Mouse (Mus musculus) CH12.LX (cell line): ENCODE results near the gene Stag3. TPM values are rescaled to one million over a fixed set of nuclear protein-coding genes. Genes with fewer than 3 reads are reported as not detected.

Experiments
- DNase-seq: peaks from one replicate; pipeline ENCODE4 v3.0.0-alpha.2; 2013; ENCODE audit errors: extremely low read depth
- H3K27ac ChIP-seq: 2 replicates; pipeline ENCODE4 v1.5.1; 2012; ENCODE audit warnings: low read depth, mild to moderate bottlenecking, control low read depth, moderate library complexity; ENCODE audit not compliant: insufficient read depth
- H3K27me3 ChIP-seq: replicated peaks from 2 replicates; pipeline ENCODE3; 2012; ENCODE audit warnings: inconsistent platforms
- H3K36me3 ChIP-seq, 2 experiments: replicated peaks in 1 of 2; 2 replicates each; pipeline versions ENCODE3 to v1.6.1; 2012; ENCODE audit warnings: inconsistent platforms in 1 of 2, low read length in 1 of 2, mild to moderate bottlenecking in 1 of 2, mixed read lengths in 1 of 2, moderate library complexity in 1 of 2; ENCODE audit not compliant: control insufficient read depth in 1 of 2, insufficient read depth in 1 of 2
- H3K4me1 ChIP-seq, 2 experiments: 2 replicates each; pipeline ENCODE4 v1.6.1; 2012; ENCODE audit warnings: inconsistent platforms in 1 of 2, moderate library complexity in 1 of 2; ENCODE audit not compliant: insufficient read depth in 2 of 2, control insufficient read depth in 1 of 2
- H3K4me2 ChIP-seq: 2 replicates; pipeline ENCODE4 v1.6.1; 2012; ENCODE audit warnings: low read depth, mild to moderate bottlenecking, control low read depth; ENCODE audit not compliant: poor library complexity, insufficient read depth, severe bottlenecking
- H3K4me3 ChIP-seq, 3 experiments: fragments of 150-350 bp in 1 of 3; sonication (generic) in 1 of 3; replicated peaks in 1 of 3; 2 replicates each; pipeline versions ENCODE3 to v1.5.1; 2011 to 2012; ENCODE audit warnings: low read depth in 2 of 3, low read length in 2 of 3, mild to moderate bottlenecking in 2 of 3, moderate library complexity in 2 of 3, control low read depth in 1 of 3, improper control_type of control experiment in 1 of 3, inconsistent platforms in 1 of 3, mixed read lengths in 1 of 3; ENCODE audit not compliant: poor library complexity in 1 of 3
- H3K79me2 ChIP-seq: replicated peaks from 2 replicates; pipeline ENCODE4 v1.6.1; 2012; ENCODE audit warnings: mild to moderate bottlenecking, moderate library complexity; ENCODE audit not compliant: control insufficient read depth, poor library complexity, insufficient read depth, severe bottlenecking; ENCODE audit errors: extremely low read depth
- H3K9ac ChIP-seq: 2 replicates; pipeline ENCODE4 v1.6.1; 2012; ENCODE audit warnings: low read depth, mild to moderate bottlenecking, control low read depth, moderate library complexity; ENCODE audit not compliant: insufficient read depth
- H3K9me3 ChIP-seq: replicated peaks from 2 replicates; pipeline ENCODE3; 2012; ENCODE audit warnings: low read length, inconsistent platforms, mixed read lengths
- BHLHE40 ChIP-seq: IDR thresholded peaks from 2 replicates; pipeline ENCODE4 v1.6.1; 2011; ENCODE audit warnings: mild to moderate bottlenecking, low read depth, low read length, improper control_type of control experiment
- CHD1 ChIP-seq: IDR thresholded peaks from 2 replicates; pipeline ENCODE4 v1.6.1; 2012; ENCODE audit warnings: low read depth, low read length, improper control_type of control experiment, inconsistent platforms
- CHD2 ChIP-seq: IDR thresholded peaks from 2 replicates; pipeline ENCODE4 v1.6.1; 2011; ENCODE audit warnings: low read length, improper control_type of control experiment
- CTCF ChIP-seq, 2 experiments: IDR thresholded peaks in 1 of 2; conservative IDR thresholded peaks in 1 of 2; 2 replicates each; pipeline ENCODE4 v1.5.1; 2011 to 2012; ENCODE audit warnings: low read depth in 2 of 2, low read length in 2 of 2, improper control_type of control experiment in 1 of 2, inconsistent platforms in 1 of 2, mild to moderate bottlenecking in 1 of 2, moderate library complexity in 1 of 2
- ETS1 ChIP-seq: conservative IDR thresholded peaks from 2 replicates; pipeline ENCODE4 v1.6.1; 2012; ENCODE audit warnings: low read depth, mild to moderate bottlenecking, inconsistent platforms, low read length, improper control_type of control experiment, moderate library complexity
- GABPA ChIP-seq: IDR thresholded peaks from 2 replicates; pipeline ENCODE4 v1.6.1; 2012; ENCODE audit warnings: low read depth, low read length, improper control_type of control experiment, inconsistent platforms; ENCODE audit not compliant: insufficient replicate concordance
- IRF4 ChIP-seq: IDR thresholded peaks from 2 replicates; pipeline ENCODE4 v1.6.1; 2014; ENCODE audit warnings: low read depth, mild to moderate bottlenecking, inconsistent platforms, low read length, improper control_type of control experiment
- JUND ChIP-seq: conservative IDR thresholded peaks from 2 replicates; pipeline ENCODE4 v1.6.1; 2011; ENCODE audit warnings: low read depth, low read length, improper control_type of control experiment
- KAT2A ChIP-seq: IDR thresholded peaks from 2 replicates; pipeline ENCODE4 v1.6.1; 2012; ENCODE audit warnings: low read length, improper control_type of control experiment, inconsistent platforms; ENCODE audit not compliant: insufficient replicate concordance
- MAX ChIP-seq: IDR thresholded peaks from 2 replicates; pipeline ENCODE4 v1.6.1; 2011; ENCODE audit warnings: low read length, improper control_type of control experiment
- MXI1 ChIP-seq: IDR thresholded peaks from 2 replicates; pipeline ENCODE4 v1.6.1; 2011; ENCODE audit warnings: mild to moderate bottlenecking, low read depth, low read length, improper control_type of control experiment
- MYC ChIP-seq: IDR thresholded peaks from 2 replicates; pipeline ENCODE4 v1.6.1; 2011; ENCODE audit warnings: low read depth, mild to moderate bottlenecking, improper control_type of control experiment, low read length
- NELFE ChIP-seq: IDR thresholded peaks from 2 replicates; pipeline ENCODE4 v1.6.1; 2011; ENCODE audit warnings: low read depth, low read length, improper control_type of control experiment
- NRF1 ChIP-seq: IDR thresholded peaks from 2 replicates; pipeline ENCODE4 v1.6.1; 2014; ENCODE audit warnings: low read depth, mild to moderate bottlenecking, inconsistent platforms, low read length, improper control_type of control experiment, moderate library complexity
- PAX5 ChIP-seq: IDR thresholded peaks from 2 replicates; pipeline ENCODE4 v1.6.1; 2012; ENCODE audit warnings: low read length, inconsistent platforms, mixed read lengths
- POLR2AphosphoS2 ChIP-seq: IDR thresholded peaks from 2 replicates; pipeline ENCODE4 v1.6.1; 2011; ENCODE audit warnings: low read depth, low read length, improper control_type of control experiment
- SIN3A ChIP-seq: IDR thresholded peaks from 2 replicates; pipeline ENCODE4 v1.6.1; 2012; ENCODE audit warnings: low read length, improper control_type of control experiment, inconsistent platforms
- UBTF ChIP-seq: IDR thresholded peaks from 2 replicates; pipeline ENCODE4 v1.6.1; 2012; ENCODE audit warnings: low read depth, mild to moderate bottlenecking, inconsistent platforms, low read length, improper control_type of control experiment, moderate library complexity
- ZC3H11A ChIP-seq: IDR thresholded peaks from 2 replicates; pipeline ENCODE4 v1.6.1; 2012; ENCODE audit warnings: low read depth, mild to moderate bottlenecking, inconsistent platforms, low read length, improper control_type of control experiment
- ZMIZ1 ChIP-seq: IDR thresholded peaks from 2 replicates; pipeline ENCODE4 v1.6.1; 2012; ENCODE audit warnings: low read depth, mild to moderate bottlenecking, inconsistent platforms, low read length, improper control_type of control experiment
- ZNF384 ChIP-seq: IDR thresholded peaks from 2 replicates; pipeline ENCODE4 v1.6.1; 2012; ENCODE audit warnings: low read depth, low read length, improper control_type of control experiment, inconsistent platforms
- dilution Hi-C: fragments of 300-500 bp; cut with MboI; formaldehyde crosslinking; loops from 2 replicates; pipeline ENCODE4 v1.14.3; 2020; ENCODE audit warnings: low sequenced_read_pairs; ENCODE audit not compliant: extremely low pct_unique_long_range_greater_than_20kb, extremely low pct_ligation_motif_present
- in situ Hi-C: fragments of 300-500 bp; cut with MboI; formaldehyde crosslinking; loops from 3 replicates; pipeline ENCODE4 v1.14.3; 2019; ENCODE audit warnings: low sequenced_read_pairs, low pct_ligation_motif_present, low pct_unique_long_range_greater_than_20kb, mixed read lengths
- polyA plus RNA-seq: library from polyadenylated mRNA; unstranded; fragments of >175 nt; gene quantifications from 2 replicates; pipeline ENCODE4 v1.2.1, GENCODE M21; 2012; ENCODE audit warnings: low read depth; ENCODE audit not compliant: insufficient read length
- total RNA-seq, 2 experiments: library from RNA; depleted of rRNA; stranded (reverse); fragments of 300-350 nt in 1 of 2; fragments of >200 nt in 1 of 2; gene quantifications; 2 replicates each; pipeline ENCODE4 v1.2.3; 2012 to 2014

Stag3 gene
- total RNA-seq (2012; rRNA removed) (not detected in 2 replicates), total RNA-seq (2014; rRNA removed) (not detected in 2 replicates), polyA plus RNA-seq (not detected in 2 replicates)

DNA sequence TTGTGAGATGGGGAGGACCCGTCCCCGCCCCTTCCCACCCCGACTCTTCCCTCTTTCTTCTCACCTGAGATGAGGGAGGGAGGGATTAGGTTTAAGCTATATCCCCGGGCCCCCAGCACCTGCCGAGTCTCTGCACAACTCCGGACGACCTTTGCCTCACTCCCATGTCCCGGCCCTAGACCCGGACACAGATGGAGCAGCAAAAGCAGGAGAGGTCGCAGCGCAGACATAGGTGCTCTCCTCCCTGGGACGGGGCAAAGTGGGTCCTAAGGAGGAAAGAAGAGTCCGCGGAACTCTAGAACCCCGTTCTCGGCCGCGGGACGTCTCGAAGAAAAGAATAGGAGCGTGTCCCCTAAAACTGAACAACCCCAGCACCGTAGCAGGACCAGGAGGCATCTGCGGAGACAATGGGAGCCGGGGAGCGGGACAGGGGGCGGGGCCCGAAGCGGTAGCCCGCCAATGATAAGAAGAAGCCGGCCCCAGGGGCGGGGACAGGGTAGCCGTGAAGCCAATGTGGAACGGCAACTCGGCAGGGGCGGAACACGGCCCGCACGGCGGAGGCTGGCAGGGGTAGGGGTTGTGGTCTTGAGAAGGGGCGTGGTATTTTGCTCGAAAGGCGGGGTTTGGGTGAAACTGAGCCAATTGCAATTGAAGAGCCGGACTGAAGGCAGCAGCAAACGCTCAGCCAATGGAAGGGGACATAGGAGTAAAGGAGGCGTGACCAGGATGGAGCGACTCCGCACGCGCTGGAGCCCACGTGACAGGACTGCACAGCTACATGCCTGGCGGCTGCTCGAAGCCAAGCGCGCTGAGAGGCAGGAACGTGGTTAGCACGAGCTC is at the start of gene Stag3, which contains the start of the genes Gm43720 and Gpc2:
Gene Stag3 (plus strand): TSS at position 656 of the 840 bp plus-strand sequence.
Gene Gm43720 (minus strand): TSS at position 374 of the 840 bp plus-strand sequence.
Gene Gpc2 (minus strand): TSS at position 421 of the 840 bp plus-strand sequence.
- peaks cover 8% of the 10 kb centered on the region for H3K27me3 ChIP-seq
- H3K36me3 ChIP-seq = no peaks in the 10 kb centered on the region
- no peak for TF ChIP-seq NRF1
- no peak for TF ChIP-seq UBTF
- TF ChIP-seq NELFE = no peak
- no peak for TF ChIP-seq GABPA
- TF ChIP-seq CHD1 = no peak
- no peak for TF ChIP-seq IRF4
- TF ChIP-seq CTCF (conservative IDR thresholded peaks at IDR 0.05 in 1 of 2, IDR thresholded peaks at IDR 0.05 in 1 of 2; ENCODE audit: low read depth in 2 of 2, low read length in 2 of 2) = no peak
- TF ChIP-seq ZNF384 = no peak
- no peak for TF ChIP-seq MAX
- TF ChIP-seq MXI1 = no peak
- no peak for TF ChIP-seq KAT2A
- no peak for TF ChIP-seq MYC
- no peak for TF ChIP-seq JUND
- TF ChIP-seq ETS1 = no peak
- no peak for TF ChIP-seq SIN3A
- no peak within 1 kb of the TSS for H3K4me3 ChIP-seq
- DNase-seq = no peak
- no peak within 1 kb of the TSS for H3K27ac ChIP-seq
- no peaks in the 10 kb centered on the region for H3K79me2 ChIP-seq
- no peak within 1 kb of the TSS for H3K4me2 ChIP-seq
- H3K4me1 ChIP-seq = peaks cover 0 to 10% of the 10 kb centered on the region in 2 experiments; a peak in 2 of 4 replicates
- no peak within 1 kb of the TSS for H3K9ac ChIP-seq
- peaks cover 6% of the 10 kb centered on the region for H3K9me3 ChIP-seq
- dilution Hi-C loops = no loop called here
- in situ Hi-C loops = no loop called here

DNA sequence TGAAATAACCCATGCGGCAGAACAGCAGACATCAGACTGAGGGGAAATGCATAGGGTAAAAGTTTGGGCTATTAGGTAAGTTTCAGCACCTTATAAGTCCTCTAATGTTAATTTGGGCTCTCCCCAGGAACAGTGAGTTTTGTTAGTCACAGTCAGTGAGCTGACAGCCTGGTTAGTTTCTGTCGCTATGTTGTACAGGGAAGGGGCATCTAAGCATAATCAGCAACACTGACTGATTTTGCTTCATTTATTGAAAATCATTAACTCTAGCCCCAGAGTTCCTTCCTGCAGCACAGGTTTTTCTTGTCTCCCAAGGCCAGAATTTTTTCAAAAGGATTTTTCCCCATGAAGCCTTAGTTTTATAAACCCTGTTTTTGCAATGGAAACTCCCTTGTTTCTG is 46.3 kb upstream of the Stag3 start:
- DNase-seq = no peak
- TF ChIP-seq SIN3A = no peak
- TF ChIP-seq CHD2 = no peak
- TF ChIP-seq MAX = no peak
- TF ChIP-seq ETS1 = no peak
- no peak for TF ChIP-seq ZC3H11A
- TF ChIP-seq KAT2A = no peak
- TF ChIP-seq ZMIZ1 = no peak
- no peak for TF ChIP-seq BHLHE40
- TF ChIP-seq PAX5 = no peak
- no peak for TF ChIP-seq UBTF
- TF ChIP-seq POLR2AphosphoS2 = no peak
- Histone ChIP-seq H3K79me2 (no peaks in the 10 kb centered on the region), H3K36me3 (no peaks in the 10 kb centered on the region), H3K9ac (no peak overlapping the region), H3K4me3 (no peak overlapping the region), H3K27me3 (peaks cover 2% of the 10 kb centered on the region), H3K4me2 (no peak overlapping the region), H3K4me1 (no peaks in the 10 kb centered on the region), H3K27ac (no peak overlapping the region), H3K9me3 (no peaks in the 10 kb centered on the region)
- in situ Hi-C loops (loop anchor here (25.0 kb wide), 1 partner anchor 429 kb away; no protein-coding TSS in a partner anchor), dilution Hi-C loops (no loop called here)
